Mouse (Mus musculus) lung, postnatal 0 days (tissue): ENCODE measurements around the gene Kbtbd8.

Experiments
- CTCF ChIP-seq: IDR thresholded peaks from 2 replicates; pipeline ENCODE4 v1.5.1; 2016; ENCODE audit warnings: antibody characterized with exemption, mild to moderate bottlenecking
- EP300 ChIP-seq: IDR thresholded peaks from 2 replicates; pipeline ENCODE4 v1.6.1; 2016; ENCODE audit warnings: antibody characterized with exemption, mild to moderate bottlenecking, control low read depth

- TF ChIP-seq CTCF: no peak
- no peak for TF ChIP-seq EP300
Observed at GRCm38 (mm10) chr6:95119389-95119788, 2.3 kb downstream of the Kbtbd8 start.
